ENCODE assay signal across 18 mouse cellular contexts in genomic region chr14:120019948-120020347, GRCm38 (mm10). TPM values are rescaled to one million over a fixed set of nuclear protein-coding genes. Genes with fewer than 3 reads are reported as not detected.
DNase-seq lines count a peak whose midpoint lies in the region; ATAC-seq and TF ChIP-seq lines count a peak whose summit lies in the region.
"Had no signal": no experiment of that assay in that cellular context is flagged by ENCODE, and none has a peak within 500 bp of the region (broad histone marks: within the 10 kb centered on the region; RNA-seq: fewer than 3 reads in every experiment).

No protein-coding gene starts in this region.

- DNase-seq in limb, embryonic 10.5 days (ENCODE audit: low spot score), result no peak
- DNase-seq in brain, embryonic 14.5 days (ENCODE audit: low read depth), result peak; percentile 62
- no peak for DNase-seq in heart, adult 11 months
- no peak for DNase-seq in retina, embryonic 14.5 days (ENCODE audit: low spot score)
- DNase-seq: adrenal gland, adult 8-10 months; cerebellum, adult 11-12 months; cerebellum, adult 9-10 months; cerebellum, postnatal 25 days; heart, adult 2 months; heart, postnatal 14 days had no signal

- no peaks in the 10 kb centered on the region for H3K36me3 ChIP-seq in limb, embryonic 12.5 days
- no peaks in the 10 kb centered on the region for H3K36me3 ChIP-seq in limb, embryonic 10.5 days
- H3K36me3 ChIP-seq in forebrain, embryonic 15.5 days, result no peaks in the 10 kb centered on the region
- H3K36me3 ChIP-seq: embryonic facial prominence, embryonic 12.5 days; G1E; heart, embryonic 15.5 days; hindbrain, embryonic 13.5 days had no signal

- no peak for ATAC-seq in limb, embryonic 12.5 days (ENCODE audit: insufficient number of reproducible peaks, insufficient read depth, low FRiP score, low TSS enrichment, low read depth)
- peak; percentile 46; the same call in 1 of the 2 replicates for ATAC-seq in forebrain, embryonic 15.5 days (replicated peaks)
- ATAC-seq: intestine, embryonic 16.5 days had no signal

- 48% methylated on average over 2 of the region's 2 CpGs for WGBS in limb, embryonic 12.5 days
- 73% methylated on average over 2 of the region's 2 CpGs for WGBS in limb, embryonic 10.5 days
- WGBS in forebrain, embryonic 15.5 days, result 51% methylated on average over 2 of the region's 2 CpGs

- no peak for TF ChIP-seq CTCF in brain, embryonic 14.5 days (IDR thresholded peaks at IDR 0.05; ENCODE audit: borderline replicate concordance, extremely low read depth, insufficient read depth, insufficient read length)

- H3K4me1 ChIP-seq in limb, embryonic 12.5 days (replicated peaks), result peaks cover 3% of the 10 kb centered on the region; the same call in 1 of the 2 replicates
- no peaks in the 10 kb centered on the region for H3K4me1 ChIP-seq in limb, embryonic 10.5 days
- H3K4me1 ChIP-seq in forebrain, embryonic 15.5 days, result no peaks in the 10 kb centered on the region
- H3K4me1 ChIP-seq: embryonic facial prominence, embryonic 12.5 days; heart, embryonic 15.5 days; hindbrain, embryonic 13.5 days had no signal

- no peaks in the 10 kb centered on the region for H3K9me3 ChIP-seq in limb, embryonic 12.5 days
- H3K9me3 ChIP-seq in limb, embryonic 10.5 days (replicated peaks), result no peaks in the 10 kb centered on the region
- no peaks in the 10 kb centered on the region for H3K9me3 ChIP-seq in forebrain, embryonic 15.5 days
- H3K9me3 ChIP-seq: embryonic facial prominence, embryonic 12.5 days; heart, embryonic 15.5 days; hindbrain, embryonic 13.5 days had no signal

- H3K27me3 ChIP-seq in limb, embryonic 12.5 days, result no peaks in the 10 kb centered on the region
- H3K27me3 ChIP-seq in limb, embryonic 10.5 days (ENCODE audit: low read depth, poor library complexity, severe bottlenecking), result no peaks in the 10 kb centered on the region
- no peaks in the 10 kb centered on the region for H3K27me3 ChIP-seq in forebrain, embryonic 15.5 days
- H3K27me3 ChIP-seq: embryonic facial prominence, embryonic 12.5 days; heart, embryonic 15.5 days; hindbrain, embryonic 13.5 days had no signal

- H3K4me3 ChIP-seq in limb, embryonic 12.5 days (replicated peaks), result no peak overlapping the region
- H3K4me3 ChIP-seq in limb, embryonic 10.5 days, result no peak overlapping the region
- H3K4me3 ChIP-seq in forebrain, embryonic 15.5 days, result no peak overlapping the region
- H3K4me3 ChIP-seq: embryonic facial prominence, embryonic 12.5 days; heart, adult 2 months; heart, embryonic 15.5 days; hindbrain, embryonic 13.5 days had no signal

- H3K27ac ChIP-seq in limb, embryonic 12.5 days, result 0 out of 2 replicates have a peak overlapping the region, but pooled peaks have one; percentile 35
- H3K27ac ChIP-seq in limb, embryonic 10.5 days, result no peak overlapping the region
- H3K27ac ChIP-seq in forebrain, embryonic 15.5 days (replicated peaks), result no peak overlapping the region
- H3K27ac ChIP-seq: embryonic facial prominence, embryonic 12.5 days; heart, adult 2 months; heart, embryonic 15.5 days; hindbrain, embryonic 13.5 days had no signal

- no peak overlapping the region for H3K9ac ChIP-seq in limb, embryonic 12.5 days (replicated peaks)
- H3K9ac ChIP-seq in forebrain, embryonic 15.5 days (replicated peaks), result no peak overlapping the region
- H3K9ac ChIP-seq: embryonic facial prominence, embryonic 12.5 days; heart, embryonic 15.5 days; hindbrain, embryonic 13.5 days had no signal

- no peak overlapping the region for H3K4me2 ChIP-seq in limb, embryonic 12.5 days
- no peak overlapping the region for H3K4me2 ChIP-seq in forebrain, embryonic 15.5 days (replicated peaks)
- H3K4me2 ChIP-seq: embryonic facial prominence, embryonic 12.5 days; heart, embryonic 11.5 days; heart, embryonic 15.5 days; hindbrain, embryonic 13.5 days had no signal

- TF ChIP-seq POLR2A in brain, embryonic 14.5 days (IDR thresholded peaks at IDR 0.05; ENCODE audit: borderline replicate concordance, extremely low read depth, insufficient read depth, insufficient read length, poor library complexity, severe bottlenecking), result no peak

RNA-seq across cellular contexts. Expression of gene Oxgr1, which starts 22.3 kb away (rescaled TPM):
- 0.13 TPM in 1 of 2 replicates, not detected in the other for polyA plus RNA-seq in limb, embryonic 12.5 days (2016; fragmentation: Nextera tagmentation; extraction: Ambion mirVana)
- not detected in 2 replicates for polyA plus RNA-seq in limb, embryonic 10.5 days (2016; fragmentation: Nextera tagmentation; extraction: Ambion mirVana)
- polyA plus RNA-seq in brain, embryonic 14.5 days (2012; rRNA removed), result 0.04 TPM in 1 of 2 replicates, not detected in the other
- polyA plus RNA-seq in forebrain, embryonic 15.5 days (2015; fragmentation: Nextera tagmentation; extraction: Ambion mirVana), result not detected in 2 replicates
- polyA plus RNA-seq: embryonic facial prominence, embryonic 12.5 days; G1E; heart, adult 2 months; heart, embryonic 11.5 days; heart, embryonic 15.5 days; hindbrain, embryonic 13.5 days; intestine, embryonic 16.5 days had no signal
